ENCODE assay signal across 8 mouse cellular contexts in the genomic region with DNA sequence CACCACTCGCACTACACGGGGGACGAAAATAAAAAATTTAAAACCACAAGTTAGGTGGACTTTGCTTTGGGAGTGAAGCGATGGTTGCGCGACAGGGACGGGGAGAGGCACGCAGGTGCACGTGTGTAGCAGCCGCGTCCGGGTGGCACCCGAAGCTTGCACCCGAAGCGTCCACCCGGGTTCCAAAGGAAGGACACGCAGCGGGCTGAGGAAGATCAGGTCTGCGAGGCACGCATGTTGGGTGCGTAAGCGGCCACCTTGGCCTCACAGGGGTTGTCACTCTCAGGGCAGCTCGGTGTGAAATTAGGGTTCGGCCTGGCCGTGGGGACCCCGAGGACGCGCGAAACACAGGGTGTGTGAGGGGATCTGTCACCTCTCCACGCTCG. TPM values are rescaled to one million over a fixed set of nuclear protein-coding genes. Genes with fewer than 3 reads are reported as not detected.
A peak's percentile ranks its signal among the peaks of the same experiment; 100 is the strongest.
DNase-seq lines count a peak whose midpoint lies in the region; ATAC-seq and TF ChIP-seq lines count a peak whose summit lies in the region.

No protein-coding gene starts in this region.

- no peak for TF ChIP-seq POLR2A in testis, adult 2 months (IDR thresholded peaks at IDR 0.05; ENCODE audit: control insufficient read depth, low read depth, low read length)

- H3K9me3 ChIP-seq in heart, embryonic 15.5 days (replicated peaks) = no peaks in the 10 kb centered on the region
- no peaks in the 10 kb centered on the region for H3K9me3 ChIP-seq in liver, embryonic 13.5 days (replicated peaks)

- H3K27ac ChIP-seq in heart, embryonic 15.5 days = peak overlapping the region; percentile 83
- H3K27ac ChIP-seq in liver, embryonic 13.5 days = peak overlapping the region; percentile 83
- peak overlapping the region; percentile 7 for H3K27ac ChIP-seq in testis, adult 2 months (ENCODE audit: control insufficient read depth, insufficient read depth, low read depth, low read length)

- ATAC-seq in heart, embryonic 15.5 days (replicated peaks; ENCODE audit: insufficient number of reproducible peaks, insufficient read depth, low FRiP score, low read depth) = no peak; the same call in 1 of the 2 replicates
- 0 out of 2 replicates have a peak, but pooled peaks have one; percentile 0 for ATAC-seq in liver, embryonic 13.5 days (ENCODE audit: low read depth)

- no peak for TF ChIP-seq CTCF in testis, adult 2 months (IDR thresholded peaks at IDR 0.05; ENCODE audit: control insufficient read depth, insufficient read depth, insufficient replicate concordance, low read depth, low read length)

- H3K4me2 ChIP-seq in heart, embryonic 15.5 days = peak overlapping the region; percentile 95
- peak overlapping the region; percentile 100 for H3K4me2 ChIP-seq in liver, embryonic 13.5 days

- H3K4me1 ChIP-seq in heart, embryonic 15.5 days (replicated peaks) = peaks cover 18% of the 10 kb centered on the region
- peaks cover 68% of the 10 kb centered on the region for H3K4me1 ChIP-seq in liver, embryonic 13.5 days (replicated peaks)
- peaks cover 8% of the 10 kb centered on the region for H3K4me1 ChIP-seq in testis, adult 2 months (ENCODE audit: control insufficient read depth, insufficient read depth, low read length)

- WGBS in heart, embryonic 15.5 days = under 1% methylated on average over 31 of the region's 31 CpGs
- under 1% methylated on average over 31 of the region's 31 CpGs for WGBS in liver, embryonic 13.5 days (ENCODE audit: insufficient replicate concordance)

- H3K9ac ChIP-seq in heart, embryonic 15.5 days = peak overlapping the region; percentile 83
- peak overlapping the region; percentile 91 for H3K9ac ChIP-seq in liver, embryonic 13.5 days

- H3K36me3 ChIP-seq in heart, embryonic 15.5 days = no peaks in the 10 kb centered on the region
- no peaks in the 10 kb centered on the region for H3K36me3 ChIP-seq in liver, embryonic 13.5 days
- H3K36me3 ChIP-seq in testis, adult 2 months (ENCODE audit: control insufficient read depth, insufficient read depth, low read length) = no peaks in the 10 kb centered on the region

- peak overlapping the region; percentile 80 for H3K4me3 ChIP-seq in heart, embryonic 15.5 days
- H3K4me3 ChIP-seq in liver, embryonic 13.5 days (replicated peaks) = peak overlapping the region; percentile 80
- peak overlapping the region; percentile 91 for H3K4me3 ChIP-seq in testis, adult 2 months (ENCODE audit: control insufficient read depth, low read depth, low read length)

- peak; percentile 14 for DNase-seq in embryo, embryonic 10.5 days (ENCODE audit: low spot score)
- no peak for DNase-seq in embryo, embryonic 10 days (ENCODE audit: low spot score)
- DNase-seq in right cerebral cortex, adult 2 months (ENCODE audit: low spot score in 2 of 2) = peak; percentile 43 to 53
- no peak for DNase-seq in right cerebral cortex, postnatal 4 days
- no peak for DNase-seq in liver, embryonic 13.5 days
- DNase-seq in retina, embryonic 14.5 days (ENCODE audit: low spot score) = no peak

- no peaks in the 10 kb centered on the region for H3K27me3 ChIP-seq in heart, embryonic 15.5 days
- H3K27me3 ChIP-seq in liver, embryonic 13.5 days = no peaks in the 10 kb centered on the region
- H3K27me3 ChIP-seq in testis, adult 2 months (ENCODE audit: control insufficient read depth, insufficient read depth, low read length) = no peaks in the 10 kb centered on the region

RNA-seq across cellular contexts. Expression of a gene that starts 0.4 kb away (rescaled TPM):
- 7.6 and 12.5 TPM in 2 replicates for polyA plus RNA-seq in heart, embryonic 15.5 days (2015; fragmentation: Nextera tagmentation; extraction: Ambion mirVana)
- 3.5 and 5.0 TPM in 2 replicates for polyA plus RNA-seq in liver, embryonic 13.5 days (2015; fragmentation: Nextera tagmentation; extraction: Ambion mirVana)
- polyA plus RNA-seq in testis, adult 2 months (2012; rRNA removed) = 11.8 and 12.3 TPM in 2 replicates

RNA-seq across cellular contexts. Expression of a gene that starts 22.3 kb away (rescaled TPM):
- polyA plus RNA-seq in heart, embryonic 15.5 days (2015; fragmentation: Nextera tagmentation; extraction: Ambion mirVana) = 22.1 and 27.4 TPM in 2 replicates
- 12.4 and 14.3 TPM in 2 replicates for polyA plus RNA-seq in liver, embryonic 13.5 days (2015; fragmentation: Nextera tagmentation; extraction: Ambion mirVana)
- polyA plus RNA-seq in testis, adult 2 months (2012; rRNA removed) = 206 and 208 TPM in 2 replicates

RNA-seq across cellular contexts. Expression of a gene that starts 22.5 kb away (rescaled TPM):
- polyA plus RNA-seq in heart, embryonic 15.5 days (2015; fragmentation: Nextera tagmentation; extraction: Ambion mirVana) = 16.4 and 24.0 TPM in 2 replicates
- 17.4 and 18.9 TPM in 2 replicates for polyA plus RNA-seq in liver, embryonic 13.5 days (2015; fragmentation: Nextera tagmentation; extraction: Ambion mirVana)
- 5.4 and 5.5 TPM in 2 replicates for polyA plus RNA-seq in testis, adult 2 months (2012; rRNA removed)

RNA-seq across cellular contexts. Expression of a gene that starts 39.6 kb away (rescaled TPM):
- 77.6 and 89.7 TPM in 2 replicates for polyA plus RNA-seq in heart, embryonic 15.5 days (2015; fragmentation: Nextera tagmentation; extraction: Ambion mirVana)
- polyA plus RNA-seq in liver, embryonic 13.5 days (2015; fragmentation: Nextera tagmentation; extraction: Ambion mirVana) = 27.8 and 31.4 TPM in 2 replicates
- polyA plus RNA-seq in testis, adult 2 months (2012; rRNA removed) = 13.4 and 17.7 TPM in 2 replicates

Comparison
In these comparisons a context has a peak if more than half of its experiments do, and no peak if none do; other contexts are left out.
1. DNase-seq: peak in embryo, embryonic 10.5 days (single experiment) and right cerebral cortex, adult 2 months (2 of 2); none in embryo, embryonic 10 days (single experiment), right cerebral cortex, postnatal 4 days (single experiment), liver, embryonic 13.5 days (single experiment) and retina, embryonic 14.5 days (single experiment).
2. H3K27ac ChIP-seq: peak in every context shown above with its lines; median percentile 83 in heart, embryonic 15.5 days; 83 in liver, embryonic 13.5 days; 7 in testis, adult 2 months.
3. Peak in every context shown above with its lines, with median percentiles within 50 percentile points of each other: H3K4me3 ChIP-seq.